Mouse (Mus musculus): ENCODE results near the gene Gng8. TPM values are rescaled to one million over a fixed set of nuclear protein-coding genes. Genes with fewer than 3 reads are reported as not detected.
A peak's percentile ranks its signal among the peaks of the same experiment; 100 is the strongest.

Gng8 gene
- total RNA-seq, 1 experiment from 2014 or later, result not detected

DNA sequence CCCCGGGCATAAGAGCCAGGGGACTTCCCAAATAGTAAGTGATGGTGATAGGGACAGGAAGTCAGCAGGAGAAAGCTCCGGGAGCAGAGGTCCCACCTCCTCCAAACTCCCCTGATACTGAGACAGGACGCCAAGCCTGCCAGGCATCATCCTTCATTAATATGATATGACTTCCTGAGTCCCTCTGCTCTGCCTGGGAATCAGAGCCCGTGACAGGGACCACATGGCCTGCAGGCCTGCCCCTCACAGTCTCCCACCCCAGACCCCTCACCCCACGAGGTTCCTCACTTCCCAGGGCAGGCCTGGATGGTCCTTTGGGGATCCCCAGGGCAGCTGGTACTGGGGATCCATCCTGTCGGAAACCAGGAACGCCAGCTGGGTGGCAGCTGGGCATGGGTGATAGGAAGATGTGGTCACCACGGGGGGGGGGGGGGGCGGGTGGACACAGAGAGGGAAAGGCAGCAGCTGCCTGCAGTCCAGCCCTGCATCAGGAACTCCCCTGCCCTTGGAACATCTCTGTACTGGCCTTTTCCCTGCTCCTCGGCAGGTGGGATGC is 12.6 kb downstream of the Gng8 start:
- ATAC-seq (ENCODE audit: extremely low read depth, insufficient number of reproducible peaks, low FRiP score, poor library complexity, severe bottlenecking), result no peak

DNA sequence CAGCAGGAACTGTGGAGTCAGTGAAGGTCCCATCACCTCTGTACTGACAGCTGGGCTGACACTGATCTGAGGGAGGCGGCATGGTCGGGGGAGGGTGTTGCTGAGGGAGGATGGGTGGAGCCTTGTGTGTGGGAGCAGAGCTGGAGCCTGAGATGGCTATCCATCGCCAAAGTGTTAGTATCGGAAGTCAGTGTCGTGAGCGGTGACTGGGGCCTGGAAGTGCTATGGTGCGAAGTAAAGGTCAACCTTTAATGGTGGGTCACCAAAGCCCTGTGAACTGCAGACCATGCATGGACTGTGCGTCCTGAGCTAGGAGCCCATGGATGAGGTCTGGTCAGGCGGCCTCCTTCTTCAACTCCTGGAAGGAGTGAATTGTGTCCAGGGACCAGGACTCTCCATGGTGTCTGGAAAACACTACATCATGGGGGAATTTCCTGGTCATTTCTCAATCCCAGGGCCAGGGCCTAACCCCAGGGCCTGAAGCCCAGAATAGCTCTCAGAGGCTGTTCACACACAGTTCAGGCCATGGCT is 14.0 kb downstream of the Gng8 start:
- no peak for ATAC-seq (ENCODE audit: extremely low read depth, insufficient number of reproducible peaks, low FRiP score, poor library complexity, severe bottlenecking)

- no peak for ATAC-seq (ENCODE audit: extremely low read depth, insufficient number of reproducible peaks, low FRiP score, poor library complexity, severe bottlenecking)
These were observed 14.7 kb downstream of the Gng8 start, which contains the start of gene Ptgir for GRCm38 (mm10) chr7:16906281-16906680. Gene Ptgir (plus strand): TSS chr7:16906490.

DNA sequence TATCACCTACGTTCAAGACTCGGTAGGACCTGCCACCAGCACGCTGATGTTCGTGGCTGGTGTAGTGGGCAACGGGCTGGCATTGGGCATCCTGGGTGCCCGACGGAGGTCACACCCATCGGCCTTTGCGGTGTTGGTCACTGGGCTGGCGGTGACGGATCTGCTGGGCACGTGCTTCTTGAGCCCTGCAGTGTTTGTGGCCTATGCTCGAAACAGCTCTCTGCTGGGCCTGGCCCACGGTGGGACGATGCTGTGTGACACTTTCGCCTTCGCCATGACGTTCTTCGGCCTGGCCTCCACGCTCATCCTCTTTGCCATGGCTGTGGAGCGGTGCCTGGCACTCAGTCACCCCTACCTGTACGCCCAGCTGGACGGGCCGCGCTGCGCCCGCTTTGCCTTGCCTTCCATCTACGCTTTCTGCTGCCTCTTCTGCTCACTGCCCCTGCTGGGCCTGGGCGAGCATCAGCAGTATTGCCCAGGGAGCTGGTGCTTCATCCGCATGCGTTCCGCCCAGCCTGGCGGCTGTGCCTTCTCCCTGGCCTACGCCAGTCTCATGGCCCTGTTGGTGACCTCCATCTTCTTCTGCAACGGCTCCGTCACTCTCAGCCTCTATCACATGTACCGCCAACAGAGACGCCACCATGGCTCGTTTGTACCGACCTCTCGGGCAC is 15.4 kb downstream of the Gng8 start:
- ATAC-seq (ENCODE audit: extremely low read depth, insufficient number of reproducible peaks, low FRiP score, poor library complexity, severe bottlenecking), result no peak

GRCm38 (mm10) chr7:16907842-16908241 is 16.3 kb downstream of the Gng8 start:
- ATAC-seq (ENCODE audit: extremely low read depth, insufficient number of reproducible peaks, low FRiP score, poor library complexity, severe bottlenecking), result no peak

DNA sequence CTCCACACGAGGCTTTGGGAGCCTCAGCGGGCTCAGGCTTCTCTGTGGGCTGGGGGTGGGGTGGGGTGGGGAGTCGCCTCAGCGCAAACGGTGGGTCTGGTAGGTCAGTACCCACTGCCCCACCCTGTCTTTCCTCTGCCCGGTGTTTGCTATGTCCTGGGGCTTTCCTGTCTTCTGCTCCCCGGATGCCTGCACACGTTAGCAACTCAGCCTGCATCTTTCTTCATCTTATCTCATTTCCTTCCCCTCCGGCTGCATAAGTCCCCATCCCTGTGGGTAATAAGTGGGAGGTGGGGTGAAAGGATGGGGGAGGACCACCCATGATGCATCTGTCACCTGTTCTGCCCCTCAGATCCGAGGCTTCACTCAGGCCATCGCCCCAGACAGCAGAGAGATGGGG is 16.8 kb downstream of the Gng8 start:
- no peak for ATAC-seq (ENCODE audit: extremely low read depth, insufficient number of reproducible peaks, low FRiP score, poor library complexity, severe bottlenecking)

- no peak for ATAC-seq (ENCODE audit: extremely low read depth, insufficient number of reproducible peaks, low FRiP score, poor library complexity, severe bottlenecking)
These were observed 17.3 kb downstream of the Gng8 start for GRCm38 (mm10) chr7:16908859-16909258.

DNA sequence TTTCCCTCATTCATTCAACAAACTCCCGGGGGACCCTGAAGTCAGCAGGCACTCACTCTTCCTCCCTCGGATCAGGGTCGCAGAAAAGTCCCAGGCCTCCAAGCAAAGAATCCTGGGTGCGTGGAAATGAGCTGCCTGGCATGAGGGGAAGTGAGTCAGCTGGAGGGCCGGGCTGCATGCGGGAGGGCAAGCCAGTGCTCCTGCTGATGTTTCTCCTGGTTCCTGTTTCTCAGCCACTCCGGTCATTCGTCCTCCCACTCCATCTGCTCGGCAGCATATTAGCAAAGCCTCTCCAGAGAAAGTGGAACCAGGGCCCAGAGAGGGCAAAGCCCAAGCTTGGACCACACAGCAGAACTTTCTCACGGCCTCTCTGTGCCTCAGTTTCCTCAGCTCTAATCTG is 18.3 kb downstream of the Gng8 start:
- peak; percentile 51; the same call in 1 of the 2 replicates for ATAC-seq (ENCODE audit: extremely low read depth, insufficient number of reproducible peaks, low FRiP score, poor library complexity, severe bottlenecking)

GRCm38 (mm10) chr7:16911904-16912303 is 20.3 kb downstream of the Gng8 start:
- no peak for ATAC-seq (ENCODE audit: extremely low read depth, insufficient number of reproducible peaks, low FRiP score, poor library complexity, severe bottlenecking)

- ATAC-seq (ENCODE audit: extremely low read depth, insufficient number of reproducible peaks, low FRiP score, poor library complexity, severe bottlenecking), result no peak
These were observed 20.8 kb downstream of the Gng8 start for GRCm38 (mm10) chr7:16912360-16912759.

- ATAC-seq (ENCODE audit: extremely low read depth, insufficient number of reproducible peaks, low FRiP score, poor library complexity, severe bottlenecking), result peak; percentile 76
These were observed 22.3 kb downstream of the Gng8 start for GRCm38 (mm10) chr7:16913806-16914452.

GRCm38 (mm10) chr7:16914453-16915343 is 23.1 kb downstream of the Gng8 start:
- ATAC-seq (ENCODE audit: extremely low read depth, insufficient number of reproducible peaks, low FRiP score, poor library complexity, severe bottlenecking), result no peak

DNA sequence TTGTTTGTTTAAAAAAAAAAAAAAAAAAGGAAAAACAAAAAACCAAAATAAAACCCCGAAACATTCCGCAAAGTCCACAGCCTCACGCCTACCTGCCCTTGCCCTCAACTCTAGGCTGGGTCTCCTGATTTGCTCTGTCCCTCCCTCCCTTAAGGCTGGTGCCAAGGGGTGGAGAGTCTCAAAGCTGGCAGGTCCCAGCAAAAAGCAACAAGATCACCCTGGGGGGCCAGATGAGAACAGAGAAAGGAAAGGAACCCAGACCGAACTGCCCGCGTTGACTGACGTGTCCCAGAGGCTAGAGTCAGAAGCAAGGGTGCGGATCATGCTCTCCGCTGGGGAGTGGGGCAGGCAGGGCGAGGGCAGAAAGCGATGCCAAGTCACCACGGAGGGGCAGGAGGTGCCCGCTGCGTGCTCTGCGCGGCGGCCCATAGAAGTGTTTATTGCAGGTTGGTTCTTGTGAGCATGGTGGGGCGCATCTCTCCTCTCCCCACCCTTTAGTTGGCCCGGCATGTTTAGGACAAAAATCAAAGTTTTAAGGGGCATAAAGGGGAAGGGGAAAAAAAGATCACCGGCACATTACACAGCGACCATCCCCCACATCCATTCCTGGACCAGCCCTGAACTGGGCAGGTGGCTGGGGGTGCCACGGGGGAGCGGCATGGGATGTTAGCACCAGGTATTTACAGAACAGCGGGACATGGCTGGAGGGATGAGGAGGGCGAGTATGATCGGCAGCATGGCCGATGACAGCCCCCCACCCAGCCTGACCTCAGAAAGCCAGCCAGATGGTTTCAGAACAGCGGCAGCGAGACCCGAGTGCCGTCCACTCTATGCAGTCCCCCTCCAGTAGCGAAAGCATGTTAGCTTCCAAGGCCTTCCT is 24.1 kb downstream of the Gng8 start:
- ATAC-seq (ENCODE audit: extremely low read depth, insufficient number of reproducible peaks, low FRiP score, poor library complexity, severe bottlenecking), result no peak

GRCm38 (mm10) chr7:16916342-16917265 is 25.0 kb downstream of the Gng8 start:
- no peak for ATAC-seq (ENCODE audit: extremely low read depth, insufficient number of reproducible peaks, low FRiP score, poor library complexity, severe bottlenecking)

DNA sequence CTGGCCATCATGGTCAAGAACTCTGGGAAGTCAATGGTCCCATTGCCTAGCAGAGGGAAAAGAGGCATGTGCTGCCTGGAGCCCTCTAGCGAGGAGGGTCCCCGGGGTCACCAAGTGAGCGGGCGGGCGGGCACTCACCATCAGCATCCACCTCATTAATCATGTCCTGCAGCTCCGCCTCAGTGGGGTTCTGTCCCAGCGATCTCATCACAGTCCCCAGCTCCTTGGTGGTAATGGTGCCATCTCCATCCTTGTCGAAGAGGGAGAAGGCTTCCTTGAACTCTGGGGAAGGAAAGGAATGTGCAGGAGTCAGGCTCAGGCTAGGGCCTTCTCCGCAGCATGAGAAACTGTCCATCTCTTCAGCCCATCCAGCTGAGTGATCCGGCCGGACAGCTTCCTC is 25.9 kb downstream of the Gng8 start:
- ATAC-seq (ENCODE audit: extremely low read depth, insufficient number of reproducible peaks, low FRiP score, poor library complexity, severe bottlenecking), result no peak

DNA sequence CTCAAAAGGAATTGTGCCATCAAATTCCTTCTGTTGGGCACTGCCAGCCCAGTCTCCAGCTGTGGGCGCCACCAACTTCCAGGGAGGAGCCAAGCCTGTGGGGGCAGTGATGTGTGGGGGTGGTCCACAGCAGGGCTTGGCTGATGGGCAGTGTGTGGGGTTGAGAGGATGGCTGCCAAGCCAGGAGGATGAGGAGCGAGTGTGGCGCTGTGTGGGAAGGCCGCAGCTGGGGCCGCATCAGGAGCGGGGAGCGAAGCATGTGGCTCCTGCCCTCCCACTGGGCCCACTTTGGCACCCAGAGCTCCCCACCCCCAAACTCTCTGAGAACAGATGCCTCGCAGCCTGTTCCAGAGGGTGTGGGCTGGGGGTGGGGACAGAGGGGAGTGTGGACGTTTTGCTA is 26.4 kb downstream of the Gng8 start:
- ATAC-seq (ENCODE audit: extremely low read depth, insufficient number of reproducible peaks, low FRiP score, poor library complexity, severe bottlenecking), result no peak

- no peak for ATAC-seq (ENCODE audit: extremely low read depth, insufficient number of reproducible peaks, low FRiP score, poor library complexity, severe bottlenecking)
These were observed 27.1 kb downstream of the Gng8 start for GRCm38 (mm10) chr7:16918670-16919069.

Data from neutrophil, adult 5-6 weeks (primary cell).